Mouse (Mus musculus) WW6 (cell line): ENCODE data around the gene Vmn1r62.
"Not testable (repeated sequence)": the region's sequence is repeated elsewhere in the genome, so short reads cannot be mapped to it uniquely, and the experiment has no call there.

ENCODE experiments used
- DNase-seq: peaks from one replicate; pipeline ENCODE4 v3.0.0-alpha.2; 2013; ENCODE audit warnings: low read depth, low spot score

Gene Vmn1r62

DNA sequence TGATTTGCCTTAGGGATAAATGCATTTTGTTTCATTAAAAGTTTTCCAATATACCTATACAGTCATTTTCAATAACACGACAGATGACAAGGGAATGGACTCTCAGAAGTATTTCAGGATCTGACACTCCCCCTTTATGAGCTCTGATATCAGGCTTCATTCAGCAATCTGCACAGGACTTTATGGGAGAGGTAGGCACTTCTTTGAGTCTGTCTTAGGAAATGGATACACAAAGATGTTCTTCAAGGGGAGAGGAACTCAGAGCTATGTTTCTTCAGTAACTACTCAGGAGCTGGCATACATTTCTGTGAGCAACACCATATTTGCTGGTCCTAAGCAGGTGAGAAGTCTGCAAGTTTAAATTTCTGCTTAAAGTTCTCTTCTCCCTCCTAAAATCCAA, at the start of gene Vmn1r62:
Gene Vmn1r62 (plus strand): TSS at position 301 of the 400 bp plus-strand sequence.
- DNase-seq: not testable (repeated sequence)
